Mouse (Mus musculus) bone marrow, adult 2 months (tissue): ENCODE data around the gene Ahnak. TPM values are rescaled to one million over a fixed set of nuclear protein-coding genes. Genes with fewer than 3 reads are reported as not detected.
"Not testable (repeated sequence)": the region's sequence is repeated elsewhere in the genome, so short reads cannot be mapped to it uniquely, and the experiment has no call there.

ENCODE experiments used
- H3K27ac ChIP-seq: fragments of 200-500 bp; 2 replicates; pipeline ENCODE4 v1.5.1; 2012; ENCODE audit warnings: low read depth, mild to moderate bottlenecking, control low read depth, inconsistent platforms, low read length; ENCODE audit not compliant: control insufficient read depth, poor library complexity, insufficient read depth
- H3K4me1 ChIP-seq: fragments of 200-500 bp; 2 replicates; pipeline ENCODE4 v1.6.1; 2011; ENCODE audit warnings: low read length; ENCODE audit not compliant: control insufficient read depth, insufficient read depth
- H3K4me3 ChIP-seq: fragments of 200-500 bp; replicated peaks from 2 replicates; pipeline ENCODE3; 2011; ENCODE audit warnings: mild to moderate bottlenecking, low read depth, low read length, control low read depth; ENCODE audit not compliant: control insufficient read depth
- CTCF ChIP-seq: fragments of 200-500 bp; IDR thresholded peaks from 2 replicates; pipeline ENCODE4 v1.5.1; 2011; ENCODE audit warnings: low read length, control low read depth; ENCODE audit not compliant: control insufficient read depth, insufficient read depth
- POLR2A ChIP-seq: fragments of 200-500 bp; IDR thresholded peaks from 2 replicates; pipeline ENCODE4 v1.6.1; 2011; ENCODE audit warnings: low read depth, mild to moderate bottlenecking, control low read depth, low read length, borderline replicate concordance; ENCODE audit not compliant: control insufficient read depth
- WGBS: fragments of 180-500 bp; shearing (Covaris S2); methylation state at CpG from one replicate; pipeline ENCODE4 v1.1.7; 2018; 5-methylcytosine and 5-hydroxymethylcytosine counted together
- polyA plus RNA-seq: library from polyadenylated mRNA; stranded (reverse); fragments of >200 nt; gene quantifications from 2 replicates; pipeline ENCODE4 v1.2.4, GENCODE M21; 2011; ENCODE audit warnings: low replicate concordance; ENCODE audit not compliant: missing spikeins, insufficient read depth, insufficient read length

Ahnak gene
- polyA plus RNA-seq, 1 experiment, result 40.1 TPM

GRCm38 (mm10) chr19:8994813-8995607 lies 5.9 kb downstream of the Ahnak start:
- 81% methylated on average over 10 of the region's 10 CpGs for WGBS
- H3K4me3 ChIP-seq, result no peak overlapping the region
- peaks cover 1% of the 10 kb centered on the region for H3K4me1 ChIP-seq
- no peak overlapping the region for H3K27ac ChIP-seq
- TF ChIP-seq POLR2A (no peak), CTCF (no peak)

- TF ChIP-seq CTCF, result no peak
- TF ChIP-seq POLR2A, result no peak
- peaks cover 1% of the 10 kb centered on the region; the same call in 1 of the 2 replicates for H3K4me1 ChIP-seq
- no peak overlapping the region for H3K4me3 ChIP-seq
- H3K27ac ChIP-seq, result no peak overlapping the region
- WGBS, result 87% methylated on average over 6 of the region's 6 CpGs
These were observed 7.5 kb downstream of the Ahnak start for GRCm38 (mm10) chr19:8996601-8997000.

GRCm38 (mm10) chr19:8997546-8997945 lies 8.5 kb downstream of the Ahnak start:
- H3K4me3 ChIP-seq, result no peak overlapping the region
- TF ChIP-seq POLR2A (no peak), CTCF (no peak)
- WGBS, result 21% methylated on average over 4 of the region's 4 CpGs
- peaks cover 1% of the 10 kb centered on the region; the same call in 1 of the 2 replicates for H3K4me1 ChIP-seq
- 0 out of 2 replicates have a peak overlapping the region, but pooled peaks have one; percentile 2 for H3K27ac ChIP-seq

- 74% methylated on average over 6 of the region's 6 CpGs for WGBS
- no peaks in the 10 kb centered on the region for H3K4me1 ChIP-seq
- no peak overlapping the region for H3K27ac ChIP-seq
- H3K4me3 ChIP-seq, result no peak overlapping the region
- TF ChIP-seq CTCF (no peak), POLR2A (no peak)
These were observed 9.5 kb downstream of the Ahnak start for GRCm38 (mm10) chr19:8998546-8998945.

GRCm38 (mm10) chr19:8999223-8999622 lies 10.1 kb downstream of the Ahnak start:
- TF ChIP-seq POLR2A (no peak), CTCF (no peak)
- Histone ChIP-seq H3K4me1 (no peaks in the 10 kb centered on the region), H3K4me3 (no peak overlapping the region), H3K27ac (no peak overlapping the region)
- WGBS, result 83% methylated on average over 4 of the region's 4 CpGs

GRCm38 (mm10) chr19:9006915-9007314 lies 17.8 kb downstream of the Ahnak start:
- 82% methylated on average over 2 of the region's 2 CpGs for WGBS
- H3K4me3 ChIP-seq, H3K27ac ChIP-seq, H3K4me1 ChIP-seq: not testable (repeated sequence)

- TF ChIP-seq CTCF (no peak), POLR2A (no peak)
- H3K4me3 ChIP-seq, result no peak overlapping the region
- no peaks in the 10 kb centered on the region; the same call in 1 of the 2 replicates for H3K4me1 ChIP-seq
- WGBS, result 74% methylated on average over 3 of the region's 3 CpGs
- H3K27ac ChIP-seq, result no peak overlapping the region
These were observed 30.2 kb downstream of the Ahnak start for GRCm38 (mm10) chr19:9019298-9019697.

GRCm38 (mm10) chr19:9023021-9023778 lies 34.1 kb downstream of the Ahnak start:
- peak overlapping the region; percentile 72 for H3K27ac ChIP-seq
- 23% methylated on average over 11 of the region's 11 CpGs for WGBS
- H3K4me1 ChIP-seq, result no peaks in the 10 kb centered on the region; the same call in 1 of the 2 replicates
- no peak for TF ChIP-seq CTCF
- no peak for TF ChIP-seq POLR2A
- H3K4me3 ChIP-seq, result no peak overlapping the region
